Mouse (Mus musculus): Measurements from ENCODE around the gene Themis2. TPM values are rescaled to one million over a fixed set of nuclear protein-coding genes. Genes with fewer than 3 reads are reported as not detected.
"Not testable (repeated sequence)": the region's sequence is repeated elsewhere in the genome, so short reads cannot be mapped to it uniquely, and the experiment has no call there.

Themis2 gene
- polyA plus RNA-seq, 1 experiment from 2014 or later: 0.38 TPM

- not testable (repeated sequence) for H3K27me3 ChIP-seq (ENCODE audit: control insufficient read depth, insufficient read depth, low read depth, low read length); H3K9ac ChIP-seq (ENCODE audit: low read depth, low read length); H3K27ac ChIP-seq (ENCODE audit: low read length); H3K4me2 ChIP-seq (ENCODE audit: low read length); H3K4me1 ChIP-seq (ENCODE audit: control insufficient read depth, insufficient read depth, low read length); H3K9me3 ChIP-seq (replicated peaks; ENCODE audit: control insufficient read depth, low read length, poor library complexity, severe bottlenecking); ATAC-seq; H3K36me3 ChIP-seq (ENCODE audit: control insufficient read depth, insufficient read depth, low read length); H3K4me3 ChIP-seq (ENCODE audit: low read depth, low read length)
- 93% methylated on average over 8 of the region's 9 CpGs for WGBS
Observed at GRCm38 (mm10) chr4:132793322-132794004, 2.7 kb downstream of the Themis2 start.

DNA sequence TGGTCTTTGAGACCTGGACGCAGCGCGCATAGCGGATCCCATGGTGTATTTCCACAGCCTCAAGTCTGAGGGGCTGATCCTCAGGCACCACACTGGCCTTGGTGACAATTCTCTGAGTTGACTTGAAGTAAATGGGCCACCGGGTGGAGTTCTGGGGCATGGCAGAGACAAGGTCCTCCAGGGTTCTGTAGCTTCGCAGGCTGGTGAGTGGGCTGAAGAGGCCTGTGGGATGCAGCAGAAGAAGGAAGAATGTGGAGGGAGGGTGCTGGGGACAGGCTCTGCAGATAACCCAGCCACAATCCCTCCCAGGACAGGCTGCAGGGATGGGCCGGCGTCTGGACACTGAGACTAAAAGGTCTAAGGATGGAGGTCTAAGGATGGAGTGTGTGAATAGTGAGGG lies 6.5 kb downstream of the Themis2 start:
- Histone ChIP-seq H3K9ac (ENCODE audit: low read depth, low read length) (no peak overlapping the region), H3K27ac (ENCODE audit: low read length) (no peak overlapping the region), H3K4me1 (ENCODE audit: control insufficient read depth, insufficient read depth, low read length) (no peaks in the 10 kb centered on the region), H3K27me3 (ENCODE audit: control insufficient read depth, insufficient read depth, low read depth, low read length) (no peaks in the 10 kb centered on the region), H3K4me3 (ENCODE audit: low read depth, low read length) (no peak overlapping the region), H3K9me3 (replicated peaks; ENCODE audit: control insufficient read depth, low read length, poor library complexity, severe bottlenecking) (no peaks in the 10 kb centered on the region), H3K36me3 (ENCODE audit: control insufficient read depth, insufficient read depth, low read length) (no peaks in the 10 kb centered on the region), H3K4me2 (ENCODE audit: low read length) (no peak overlapping the region)
- WGBS: 85% methylated on average over 8 of the region's 8 CpGs
- ATAC-seq: no peak

DNA sequence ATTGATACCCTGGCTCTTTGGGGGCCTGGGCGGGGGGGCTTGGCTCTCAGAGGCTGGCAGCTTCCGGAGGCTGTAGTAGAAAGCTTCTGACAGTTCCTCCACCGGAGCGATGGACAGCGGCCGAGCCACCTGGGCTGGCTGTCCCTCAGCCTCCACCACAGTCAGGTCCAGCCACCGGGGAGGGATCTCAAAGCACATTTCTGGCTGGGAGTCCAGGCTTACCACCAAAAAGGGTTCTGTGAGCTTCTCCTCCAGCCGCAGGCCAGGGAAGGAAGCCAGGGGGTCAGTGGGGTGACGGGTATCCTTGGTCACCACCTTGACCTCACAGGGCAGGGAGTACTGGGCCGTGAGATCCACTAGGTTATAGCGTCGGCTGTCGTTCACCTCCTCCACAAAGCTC lies 11.0 kb downstream of the Themis2 start:
- H3K9ac ChIP-seq (ENCODE audit: low read depth, low read length): no peak overlapping the region
- no peak for ATAC-seq
- no peak overlapping the region for H3K4me2 ChIP-seq (ENCODE audit: low read length)
- H3K27ac ChIP-seq (ENCODE audit: low read length): no peak overlapping the region
- H3K4me3 ChIP-seq (ENCODE audit: low read depth, low read length): no peak overlapping the region
- H3K4me1 ChIP-seq (ENCODE audit: control insufficient read depth, insufficient read depth, low read length): no peaks in the 10 kb centered on the region
- no peaks in the 10 kb centered on the region for H3K27me3 ChIP-seq (ENCODE audit: control insufficient read depth, insufficient read depth, low read depth, low read length)
- H3K9me3 ChIP-seq (replicated peaks; ENCODE audit: control insufficient read depth, low read length, poor library complexity, severe bottlenecking): no peaks in the 10 kb centered on the region
- WGBS: 92% methylated on average over 13 of the region's 13 CpGs
- no peaks in the 10 kb centered on the region for H3K36me3 ChIP-seq (ENCODE audit: control insufficient read depth, insufficient read depth, low read length)

DNA sequence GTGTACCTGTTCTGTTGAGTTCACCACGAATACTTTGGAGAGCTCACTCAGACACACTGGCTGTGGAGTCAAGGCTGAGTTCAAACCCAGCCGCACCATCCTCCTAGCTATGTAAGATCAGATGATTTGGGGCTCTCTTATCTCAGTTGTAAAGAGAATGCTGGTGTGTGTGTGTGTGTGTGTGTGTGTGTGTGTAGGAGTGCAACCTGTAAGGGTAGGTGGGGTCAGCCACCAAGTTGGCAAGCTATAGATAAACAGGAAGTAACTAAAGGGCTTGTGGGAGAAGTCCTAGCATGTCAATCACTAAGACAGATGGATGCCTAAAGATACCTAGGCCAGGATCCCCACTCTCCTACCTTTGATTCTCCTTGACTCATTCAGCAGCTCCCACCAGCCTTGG lies 12.5 kb downstream of the Themis2 start:
- no peaks in the 10 kb centered on the region for H3K27me3 ChIP-seq (ENCODE audit: control insufficient read depth, insufficient read depth, low read depth, low read length)
- H3K36me3 ChIP-seq (ENCODE audit: control insufficient read depth, insufficient read depth, low read length): no peaks in the 10 kb centered on the region
- no peak overlapping the region for H3K9ac ChIP-seq (ENCODE audit: low read depth, low read length)
- H3K4me1 ChIP-seq (ENCODE audit: control insufficient read depth, insufficient read depth, low read length): no peaks in the 10 kb centered on the region
- H3K4me3 ChIP-seq (ENCODE audit: low read depth, low read length): no peak overlapping the region
- WGBS: 87% methylated on average over 2 of the region's 2 CpGs
- no peak overlapping the region for H3K4me2 ChIP-seq (ENCODE audit: low read length)
- no peak for ATAC-seq
- H3K27ac ChIP-seq (ENCODE audit: low read length): no peak overlapping the region
- H3K9me3 ChIP-seq (replicated peaks; ENCODE audit: control insufficient read depth, low read length, poor library complexity, severe bottlenecking): no peaks in the 10 kb centered on the region

DNA sequence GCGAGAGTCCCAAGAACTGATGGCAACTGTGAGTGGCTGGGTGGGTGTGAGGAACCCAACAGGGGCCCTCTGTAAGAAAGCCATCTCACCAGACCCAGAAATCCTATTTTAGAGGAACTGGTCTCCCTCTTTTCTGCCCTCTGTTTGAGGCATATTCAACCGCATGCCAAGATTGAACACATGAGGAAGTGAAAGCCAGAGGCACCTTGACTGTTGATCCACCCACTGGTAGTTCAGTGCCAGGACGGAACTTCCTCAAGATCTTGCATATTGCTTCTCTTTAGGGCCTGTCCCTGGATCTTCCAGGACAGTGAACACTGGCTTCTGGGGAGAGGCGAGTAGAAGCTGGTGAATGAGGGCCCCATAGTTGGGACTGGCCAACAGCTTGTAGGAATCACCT lies 15.9 kb downstream of the Themis2 start:
- no peak overlapping the region for H3K27ac ChIP-seq (ENCODE audit: low read length)
- WGBS: 94% methylated on average over 4 of the region's 4 CpGs
- H3K4me1 ChIP-seq (ENCODE audit: control insufficient read depth, insufficient read depth, low read length): no peaks in the 10 kb centered on the region
- H3K36me3 ChIP-seq (ENCODE audit: control insufficient read depth, insufficient read depth, low read length): peaks cover 9% of the 10 kb centered on the region; the same call in 1 of the 2 replicates
- H3K9ac ChIP-seq (ENCODE audit: low read depth, low read length): no peak overlapping the region
- no peak overlapping the region for H3K4me3 ChIP-seq (ENCODE audit: low read depth, low read length)
- H3K9me3 ChIP-seq (replicated peaks; ENCODE audit: control insufficient read depth, low read length, poor library complexity, severe bottlenecking): no peaks in the 10 kb centered on the region
- ATAC-seq: no peak
- H3K4me2 ChIP-seq (ENCODE audit: low read length): no peak overlapping the region
- H3K27me3 ChIP-seq (ENCODE audit: control insufficient read depth, insufficient read depth, low read depth, low read length): no peaks in the 10 kb centered on the region

DNA sequence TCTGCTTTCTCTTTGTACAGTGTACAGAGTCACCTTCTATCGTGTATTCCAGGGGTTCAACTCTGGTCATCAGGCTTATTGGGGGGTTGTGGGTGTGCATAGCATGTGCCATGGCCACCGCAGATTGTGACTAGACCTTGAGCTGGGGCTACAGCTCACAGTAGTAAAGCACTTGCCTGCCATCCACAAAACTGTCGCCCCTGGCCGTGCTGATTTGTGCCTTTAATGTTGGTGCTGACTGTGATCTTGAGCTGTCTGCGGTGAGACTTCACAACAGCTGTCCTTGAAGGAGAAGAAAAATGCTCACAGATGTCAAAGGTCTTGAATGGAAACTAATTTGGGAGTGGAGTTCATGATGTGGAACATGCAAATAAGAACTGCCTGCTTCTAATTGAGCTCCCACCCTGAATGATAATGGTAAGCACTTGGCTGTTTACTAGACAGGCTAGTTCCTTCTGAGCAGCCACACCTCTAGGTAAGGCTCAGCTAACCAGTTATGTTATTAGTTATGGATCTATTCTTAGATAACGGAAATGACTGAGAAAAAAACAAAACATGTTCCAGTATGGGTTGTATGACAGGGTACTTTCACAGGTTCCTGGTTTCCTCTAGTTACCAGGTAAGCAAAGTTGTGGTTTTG lies 17.5 kb downstream of the Themis2 start:
- ATAC-seq: no peak
- no peak overlapping the region for H3K27ac ChIP-seq (ENCODE audit: low read length)
- WGBS: 95% methylated on average over 6 of the region's 6 CpGs
- no peaks in the 10 kb centered on the region for H3K4me1 ChIP-seq (ENCODE audit: control insufficient read depth, insufficient read depth, low read length)
- peaks cover 18% of the 10 kb centered on the region for H3K36me3 ChIP-seq (ENCODE audit: control insufficient read depth, insufficient read depth, low read length)
- H3K9me3 ChIP-seq (replicated peaks; ENCODE audit: control insufficient read depth, low read length, poor library complexity, severe bottlenecking): no peaks in the 10 kb centered on the region
- no peaks in the 10 kb centered on the region for H3K27me3 ChIP-seq (ENCODE audit: control insufficient read depth, insufficient read depth, low read depth, low read length)
- H3K4me3 ChIP-seq (ENCODE audit: low read depth, low read length): no peak overlapping the region
- H3K9ac ChIP-seq (ENCODE audit: low read depth, low read length): no peak overlapping the region
- no peak overlapping the region for H3K4me2 ChIP-seq (ENCODE audit: low read length)

DNA sequence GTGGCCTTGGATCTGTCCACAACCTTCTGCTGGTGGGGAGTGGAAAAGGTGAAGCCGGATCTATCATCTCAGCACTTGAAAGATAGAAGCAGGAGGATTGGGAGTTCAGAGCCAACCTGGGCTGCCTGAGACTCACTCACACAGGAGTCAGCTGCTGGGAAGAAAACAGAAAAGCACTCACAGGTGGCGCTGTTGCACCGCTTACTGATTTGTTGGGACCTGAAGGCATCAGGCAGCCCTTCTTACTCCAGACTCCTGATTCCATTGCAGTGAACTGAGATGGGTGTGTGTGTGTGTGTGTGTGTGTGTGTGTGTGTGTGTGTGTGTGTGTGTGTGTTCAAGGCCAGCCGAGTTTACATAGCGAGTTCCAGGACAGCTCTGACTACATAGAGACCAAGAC lies 19.4 kb downstream of the Themis2 start:
- Histone ChIP-seq H3K27me3 (ENCODE audit: control insufficient read depth, insufficient read depth, low read depth, low read length) (no peaks in the 10 kb centered on the region), H3K36me3 (ENCODE audit: control insufficient read depth, insufficient read depth, low read length) (peaks cover 19% of the 10 kb centered on the region), H3K9me3 (replicated peaks; ENCODE audit: control insufficient read depth, low read length, poor library complexity, severe bottlenecking) (no peaks in the 10 kb centered on the region), H3K4me2 (ENCODE audit: low read length) (no peak overlapping the region), H3K4me1 (ENCODE audit: control insufficient read depth, insufficient read depth, low read length) (no peaks in the 10 kb centered on the region), H3K4me3 (ENCODE audit: low read depth, low read length) (no peak overlapping the region), H3K9ac (ENCODE audit: low read depth, low read length) (no peak overlapping the region), H3K27ac (ENCODE audit: low read length) (no peak overlapping the region)
- ATAC-seq: no peak
- 88% methylated on average over 5 of the region's 5 CpGs for WGBS

DNA sequence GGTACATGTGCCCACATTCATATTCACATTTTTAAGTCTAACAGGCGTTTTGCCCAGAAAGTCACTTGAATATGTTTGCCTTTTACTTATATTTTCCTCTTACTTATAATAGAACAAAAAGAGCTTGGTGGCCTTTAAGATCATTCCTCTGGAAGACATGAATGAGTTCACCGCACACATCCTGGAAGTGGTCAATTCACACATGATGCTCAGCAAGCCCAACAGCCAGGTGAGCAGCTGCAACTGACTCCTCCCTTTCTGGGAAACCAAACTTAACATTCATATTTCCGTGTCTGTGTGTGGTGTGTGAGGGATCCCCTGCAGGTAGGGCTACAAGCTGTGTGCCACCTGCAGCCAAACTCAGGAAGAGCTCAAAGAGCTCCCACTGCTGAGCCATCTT lies 21.3 kb downstream of the Themis2 start:
- Histone ChIP-seq H3K36me3 (ENCODE audit: control insufficient read depth, insufficient read depth, low read length) (peaks cover 19% of the 10 kb centered on the region), H3K4me1 (ENCODE audit: control insufficient read depth, insufficient read depth, low read length) (no peaks in the 10 kb centered on the region), H3K27ac (ENCODE audit: low read length) (no peak overlapping the region), H3K9me3 (replicated peaks; ENCODE audit: control insufficient read depth, low read length, poor library complexity, severe bottlenecking) (no peaks in the 10 kb centered on the region), H3K4me2 (ENCODE audit: low read length) (no peak overlapping the region), H3K9ac (ENCODE audit: low read depth, low read length) (no peak overlapping the region), H3K4me3 (ENCODE audit: low read depth, low read length) (no peak overlapping the region), H3K27me3 (ENCODE audit: control insufficient read depth, insufficient read depth, low read depth, low read length) (no peaks in the 10 kb centered on the region)
- ATAC-seq: no peak
- WGBS: 91% methylated on average over 3 of the region's 3 CpGs

DNA sequence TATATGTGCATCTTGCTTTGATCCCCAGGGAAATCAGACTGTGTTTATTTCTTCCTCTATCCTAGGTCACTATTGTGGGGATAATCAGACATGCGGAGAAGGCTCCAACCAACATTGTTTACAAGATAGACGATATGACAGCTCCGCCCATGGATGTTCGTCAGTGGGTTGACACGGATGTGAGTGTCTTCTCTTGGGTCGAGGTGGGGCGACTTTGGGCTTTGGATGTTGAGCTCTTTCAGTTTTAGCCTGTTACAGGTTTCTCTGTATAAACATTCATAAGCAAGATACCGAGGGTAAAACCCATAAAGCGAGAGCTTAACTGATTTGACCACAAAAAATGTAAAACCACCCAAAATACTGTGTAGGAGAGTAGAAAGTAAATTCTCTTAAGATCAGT lies 24.4 kb downstream of the Themis2 start:
- Histone ChIP-seq H3K9ac (ENCODE audit: low read depth, low read length) (no peak overlapping the region), H3K4me1 (ENCODE audit: control insufficient read depth, insufficient read depth, low read length) (peaks cover 8% of the 10 kb centered on the region), H3K4me3 (ENCODE audit: low read depth, low read length) (no peak overlapping the region), H3K27me3 (ENCODE audit: control insufficient read depth, insufficient read depth, low read depth, low read length) (no peaks in the 10 kb centered on the region), H3K4me2 (ENCODE audit: low read length) (no peak overlapping the region), H3K36me3 (ENCODE audit: control insufficient read depth, insufficient read depth, low read length) (peaks cover 17% of the 10 kb centered on the region), H3K27ac (ENCODE audit: low read length) (no peak overlapping the region), H3K9me3 (replicated peaks; ENCODE audit: control insufficient read depth, low read length, poor library complexity, severe bottlenecking) (no peaks in the 10 kb centered on the region)
- no peak for ATAC-seq
- 93% methylated on average over 9 of the region's 9 CpGs for WGBS
